Mouse (Mus musculus) forebrain, embryonic 15.5 days (tissue): Measurements from ENCODE around the gene Adamtsl5. TPM values are rescaled to one million over a fixed set of nuclear protein-coding genes. Genes with fewer than 3 reads are reported as not detected.
"Not testable (repeated sequence)": the region's sequence is repeated elsewhere in the genome, so short reads cannot be mapped to it uniquely, and the experiment has no call there.

Experiments
- ATAC-seq: fragments of 200-750 bp; cut with Nextera tagmentation; replicated peaks from 2 replicates; pipeline ENCODE4 v1.8.0; 2017; ENCODE audit warnings: mild to moderate bottlenecking, moderate TSS enrichment, moderate library complexity
- H3K27ac ChIP-seq: fragments of 300-500 bp; sonication (generic); replicated peaks from 2 replicates; pipeline ENCODE4 v1.5.1; 2015; ENCODE audit warnings: mild to moderate bottlenecking, inconsistent platforms
- H3K27me3 ChIP-seq: fragments of 300-500 bp; sonication (generic); 2 replicates; pipeline ENCODE4 v1.6.1; 2015; ENCODE audit warnings: inconsistent platforms
- H3K36me3 ChIP-seq: fragments of 300-500 bp; sonication (generic); 2 replicates; pipeline ENCODE4 v1.6.1; 2015; ENCODE audit warnings: mild to moderate bottlenecking, inconsistent platforms
- H3K4me1 ChIP-seq: fragments of 300-500 bp; sonication (generic); 2 replicates; pipeline ENCODE4 v1.6.1; 2015; ENCODE audit warnings: inconsistent platforms
- H3K4me2 ChIP-seq: fragments of 300-500 bp; sonication (generic); replicated peaks from 2 replicates; pipeline ENCODE4 v1.6.1; 2015; ENCODE audit warnings: mild to moderate bottlenecking, inconsistent platforms
- H3K4me3 ChIP-seq: fragments of 300-500 bp; sonication (generic); 2 replicates; pipeline ENCODE4 v1.5.1; 2015; ENCODE audit warnings: mild to moderate bottlenecking, inconsistent platforms
- H3K9ac ChIP-seq: fragments of 300-500 bp; sonication (generic); replicated peaks from 2 replicates; pipeline ENCODE4 v1.6.1; 2015; ENCODE audit warnings: mild to moderate bottlenecking, inconsistent platforms
- H3K9me3 ChIP-seq: fragments of 300-500 bp; sonication (generic); 2 replicates; pipeline ENCODE4 v1.6.1; 2016; ENCODE audit warnings: inconsistent platforms
- WGBS: fragments of 180-500 bp; shearing (Covaris S2); methylation state at CpG from one replicate; pipeline ENCODE4 v1.1.7; 2015; ENCODE audit warnings: mixed read lengths; 5-methylcytosine and 5-hydroxymethylcytosine counted together
- polyA plus RNA-seq: library from polyadenylated mRNA; unstranded; fragments of >200 nt; fragmentation: Nextera tagmentation; extraction: Ambion mirVana; gene quantifications from 2 replicates; pipeline ENCODE4 v1.2.1, GENCODE M21; 2015

The Adamtsl5 gene
- polyA plus RNA-seq, 1 experiment from 2014 or later = 0.32 TPM

- no peaks in the 10 kb centered on the region for H3K9me3 ChIP-seq
- peaks cover 85% of the 10 kb centered on the region for H3K27me3 ChIP-seq
- no peak overlapping the region for H3K27ac ChIP-seq
- H3K4me1 ChIP-seq = peaks cover 28% of the 10 kb centered on the region
- no peak overlapping the region for H3K9ac ChIP-seq
- H3K4me3 ChIP-seq = no peak overlapping the region
- no peak for ATAC-seq
- WGBS = 70% methylated on average over 8 of the region's 8 CpGs
- H3K4me2 ChIP-seq = no peak overlapping the region
- no peaks in the 10 kb centered on the region for H3K36me3 ChIP-seq
Observed at GRCm38 (mm10) chr10:80352727-80353126, 4.5 kb upstream of the Adamtsl5 start.

- no peaks in the 10 kb centered on the region for H3K36me3 ChIP-seq
- H3K4me3 ChIP-seq = no peak overlapping the region
- H3K9me3 ChIP-seq = no peaks in the 10 kb centered on the region
- no peak for ATAC-seq
- no peak overlapping the region for H3K9ac ChIP-seq
- no peak overlapping the region for H3K27ac ChIP-seq
- H3K27me3 ChIP-seq = peaks cover 84% of the 10 kb centered on the region
- WGBS = 28% methylated on average over 11 of the region's 11 CpGs
- H3K4me1 ChIP-seq = peaks cover 24% of the 10 kb centered on the region
- no peak overlapping the region for H3K4me2 ChIP-seq
Observed at GRCm38 (mm10) chr10:80351896-80352295, 3.7 kb upstream of the Adamtsl5 start.

- H3K9me3 ChIP-seq = no peaks in the 10 kb centered on the region
- H3K9ac ChIP-seq = no peak overlapping the region
- WGBS = 6% methylated on average over 7 of the region's 7 CpGs
- ATAC-seq = peak; percentile 84
- peaks cover 13% of the 10 kb centered on the region; the same call in 1 of the 2 replicates for H3K4me1 ChIP-seq
- peaks cover 81% of the 10 kb centered on the region for H3K27me3 ChIP-seq
- no peak overlapping the region for H3K4me2 ChIP-seq
- no peaks in the 10 kb centered on the region for H3K36me3 ChIP-seq
- no peak overlapping the region for H3K4me3 ChIP-seq
- H3K27ac ChIP-seq = no peak overlapping the region
Observed at GRCm38 (mm10) chr10:80350292-80350691, 2.1 kb upstream of the Adamtsl5 start.

- Histone ChIP-seq H3K27me3 (peaks cover 86% of the 10 kb centered on the region), H3K9ac (no peak overlapping the region), H3K27ac (no peak overlapping the region), H3K4me2 (no peak overlapping the region), H3K4me1 (peaks cover 13% of the 10 kb centered on the region; the same call in 1 of the 2 replicates), H3K4me3 (no peak overlapping the region), H3K36me3 (no peaks in the 10 kb centered on the region), H3K9me3 (no peaks in the 10 kb centered on the region)
- no peak for ATAC-seq
- 16% methylated on average over 26 of the region's 26 CpGs for WGBS
Observed at GRCm38 (mm10) chr10:80348981-80349380, 769 bp upstream of the Adamtsl5 start.

GRCm38 (mm10) chr10:80347514-80347967, 671 bp downstream of the Adamtsl5 start:
- 13% methylated on average over 17 of the region's 17 CpGs for WGBS
- no peak overlapping the region for H3K4me2 ChIP-seq
- no peaks in the 10 kb centered on the region for H3K36me3 ChIP-seq
- no peak overlapping the region for H3K9ac ChIP-seq
- no peak overlapping the region for H3K4me3 ChIP-seq
- peaks cover 91% of the 10 kb centered on the region for H3K27me3 ChIP-seq
- peaks cover 26% of the 10 kb centered on the region for H3K4me1 ChIP-seq
- no peak overlapping the region for H3K27ac ChIP-seq
- H3K9me3 ChIP-seq = no peaks in the 10 kb centered on the region
- ATAC-seq = no peak

- 73% methylated on average over 6 of the region's 6 CpGs for WGBS
- H3K27ac ChIP-seq, H3K9ac ChIP-seq, ATAC-seq, H3K9me3 ChIP-seq, H3K4me2 ChIP-seq, H3K36me3 ChIP-seq, H3K4me3 ChIP-seq: not testable (repeated sequence)
- peaks cover 35% of the 10 kb centered on the region for H3K4me1 ChIP-seq
- peaks cover 94% of the 10 kb centered on the region for H3K27me3 ChIP-seq
Observed at GRCm38 (mm10) chr10:80345929-80346328, 2.3 kb downstream of the Adamtsl5 start.

- Histone ChIP-seq H3K4me1 (peaks cover 38% of the 10 kb centered on the region), H3K36me3 (no peaks in the 10 kb centered on the region), H3K27me3 (peaks cover 96% of the 10 kb centered on the region), H3K4me2 (no peak overlapping the region), H3K9ac (no peak overlapping the region), H3K27ac (no peak overlapping the region), H3K4me3 (no peak overlapping the region), H3K9me3 (no peaks in the 10 kb centered on the region)
- 2% methylated on average over 16 of the region's 16 CpGs for WGBS
- no peak for ATAC-seq
Observed at GRCm38 (mm10) chr10:80345122-80345521, 3.1 kb downstream of the Adamtsl5 start.

- no peaks in the 10 kb centered on the region for H3K9me3 ChIP-seq
- H3K27ac ChIP-seq = no peak overlapping the region
- peaks cover 92% of the 10 kb centered on the region for H3K27me3 ChIP-seq
- no peak for ATAC-seq
- WGBS = 40% methylated on average over 9 of the region's 9 CpGs
- no peaks in the 10 kb centered on the region for H3K36me3 ChIP-seq
- H3K4me1 ChIP-seq = peaks cover 38% of the 10 kb centered on the region
- H3K4me2 ChIP-seq = no peak overlapping the region
- no peak overlapping the region for H3K9ac ChIP-seq
- no peak overlapping the region for H3K4me3 ChIP-seq
Observed at GRCm38 (mm10) chr10:80344131-80344661, 4.0 kb downstream of the Adamtsl5 start.

- Histone ChIP-seq H3K9ac (0 out of 2 replicates have a peak overlapping the region, but pooled peaks have one; percentile 19), H3K27me3 (peaks cover 84% of the 10 kb centered on the region), H3K4me2 (peak overlapping the region; percentile 46), H3K4me3 (peak overlapping the region; percentile 36), H3K36me3 (no peaks in the 10 kb centered on the region), H3K27ac (no peak overlapping the region), H3K9me3 (no peaks in the 10 kb centered on the region), H3K4me1 (peaks cover 34% of the 10 kb centered on the region)
- ATAC-seq = 0 out of 2 replicates have a peak, but pooled peaks have one; percentile 4
- 27% methylated on average over 13 of the region's 13 CpGs for WGBS
Observed at GRCm38 (mm10) chr10:80343425-80343895, 4.8 kb downstream of the Adamtsl5 start.

- under 1% methylated on average over 26 of the region's 33 CpGs for WGBS
- Histone ChIP-seq H3K36me3 (no peaks in the 10 kb centered on the region), H3K27ac (no peak overlapping the region), H3K4me2 (peak overlapping the region; percentile 46), H3K4me1 (peaks cover 30% of the 10 kb centered on the region), H3K9ac (no peak overlapping the region), H3K4me3 (peak overlapping the region; percentile 36), H3K27me3 (peaks cover 79% of the 10 kb centered on the region), H3K9me3 (no peaks in the 10 kb centered on the region)
- ATAC-seq = peak; percentile 78
Observed at GRCm38 (mm10) chr10:80342749-80343424, 5.3 kb downstream of the Adamtsl5 start.

GRCm38 (mm10) chr10:80342305-80342748, 5.9 kb downstream of the Adamtsl5 start:
- Histone ChIP-seq H3K4me3 (peak overlapping the region; percentile 36), H3K4me2 (peak overlapping the region; percentile 46), H3K27me3 (peaks cover 73% of the 10 kb centered on the region), H3K4me1 (peaks cover 25% of the 10 kb centered on the region), H3K36me3 (no peaks in the 10 kb centered on the region), H3K9me3 (no peaks in the 10 kb centered on the region), H3K9ac (no peak overlapping the region), H3K27ac (no peak overlapping the region)
- peak; percentile 27 for ATAC-seq
- WGBS = under 1% methylated on average over 26 of the region's 26 CpGs

GRCm38 (mm10) chr10:80341491-80342304, 6.5 kb downstream of the Adamtsl5 start:
- no peaks in the 10 kb centered on the region for H3K36me3 ChIP-seq
- H3K4me2 ChIP-seq = peak overlapping the region; percentile 46
- H3K27me3 ChIP-seq = peaks cover 69% of the 10 kb centered on the region
- H3K4me1 ChIP-seq = peaks cover 25% of the 10 kb centered on the region
- 2% methylated on average over 47 of the region's 47 CpGs for WGBS
- no peak overlapping the region for H3K27ac ChIP-seq
- H3K4me3 ChIP-seq = peak overlapping the region; percentile 36
- H3K9ac ChIP-seq = no peak overlapping the region
- 0 out of 2 replicates have a peak, but pooled peaks have one; percentile 9 for ATAC-seq
- no peaks in the 10 kb centered on the region for H3K9me3 ChIP-seq
